Mouse (Mus musculus) splenic B cell, adult 2 months (primary cell): ENCODE data around the gene Plpp7.

Source experiments
- DNase-seq: peaks from one replicate; pipeline ENCODE4 v3.0.0-alpha.2; 2011; ENCODE audit warnings: low read depth, low spot score
- H3K27me3 ChIP-seq: 2 replicates; pipeline ENCODE4 v1.6.1; 2012; ENCODE audit warnings: mild to moderate bottlenecking, low read length, moderate library complexity, mixed read lengths; ENCODE audit not compliant: control insufficient read depth, poor library complexity, insufficient read depth, severe bottlenecking
- H3K36me3 ChIP-seq: 2 replicates; pipeline ENCODE4 v1.6.1; 2012; ENCODE audit warnings: mild to moderate bottlenecking, low read length, moderate library complexity, mixed read lengths; ENCODE audit not compliant: control insufficient read depth, poor library complexity, insufficient read depth, severe bottlenecking

The Plpp7 gene

GRCm38 (mm10) chr2:32062626-32063410 lies 32.5 kb upstream of the Plpp7 start:
- DNase-seq, result no peak
- no peaks in the 10 kb centered on the region for H3K27me3 ChIP-seq
- no peaks in the 10 kb centered on the region for H3K36me3 ChIP-seq

GRCm38 (mm10) chr2:32063451-32064151 lies 31.7 kb upstream of the Plpp7 start:
- Histone ChIP-seq H3K27me3 (no peaks in the 10 kb centered on the region), H3K36me3 (0 out of 2 replicates have a peak, but pooled peaks cover 2% of the 10 kb centered on the region)
- no peak for DNase-seq

- Histone ChIP-seq H3K27me3 (no peaks in the 10 kb centered on the region), H3K36me3 (peaks cover 7% of the 10 kb centered on the region; the same call in 1 of the 2 replicates)
- no peak for DNase-seq
These were observed 30.4 kb upstream of the Plpp7 start for GRCm38 (mm10) chr2:32064913-32065312.

GRCm38 (mm10) chr2:32065371-32065791 lies 29.9 kb upstream of the Plpp7 start:
- H3K27me3 ChIP-seq, result no peaks in the 10 kb centered on the region
- H3K36me3 ChIP-seq, result peaks cover 7% of the 10 kb centered on the region; the same call in 1 of the 2 replicates
- DNase-seq, result peak; percentile 63

GRCm38 (mm10) chr2:32066005-32066404 lies 29.3 kb upstream of the Plpp7 start:
- DNase-seq, result no peak
- H3K36me3 ChIP-seq, result peaks cover 7% of the 10 kb centered on the region; the same call in 1 of the 2 replicates
- H3K27me3 ChIP-seq, result no peaks in the 10 kb centered on the region

GRCm38 (mm10) chr2:32068811-32069607 lies 26.3 kb upstream of the Plpp7 start:
- no peak for DNase-seq
- Histone ChIP-seq H3K27me3 (no peaks in the 10 kb centered on the region), H3K36me3 (peaks cover 9% of the 10 kb centered on the region)

- peaks cover 9% of the 10 kb centered on the region for H3K36me3 ChIP-seq
- no peaks in the 10 kb centered on the region for H3K27me3 ChIP-seq
- no peak for DNase-seq
These were observed 24.6 kb upstream of the Plpp7 start for GRCm38 (mm10) chr2:32070747-32071146.

- Histone ChIP-seq H3K27me3 (no peaks in the 10 kb centered on the region), H3K36me3 (peaks cover 2% of the 10 kb centered on the region)
- no peak for DNase-seq
These were observed 20.9 kb upstream of the Plpp7 start for GRCm38 (mm10) chr2:32074404-32074803.

GRCm38 (mm10) chr2:32075368-32075767 lies 20.0 kb upstream of the Plpp7 start:
- DNase-seq, result no peak
- H3K27me3 ChIP-seq, result no peaks in the 10 kb centered on the region
- H3K36me3 ChIP-seq, result peaks cover 2% of the 10 kb centered on the region; the same call in 1 of the 2 replicates

GRCm38 (mm10) chr2:32077744-32078143 lies 17.6 kb upstream of the Plpp7 start:
- DNase-seq, result no peak
- Histone ChIP-seq H3K27me3 (no peaks in the 10 kb centered on the region), H3K36me3 (no peaks in the 10 kb centered on the region)

- Histone ChIP-seq H3K36me3 (no peaks in the 10 kb centered on the region), H3K27me3 (no peaks in the 10 kb centered on the region)
- DNase-seq, result peak; percentile 51
These were observed 16.8 kb upstream of the Plpp7 start for GRCm38 (mm10) chr2:32078522-32078921.

- Histone ChIP-seq H3K27me3 (no peaks in the 10 kb centered on the region), H3K36me3 (no peaks in the 10 kb centered on the region)
- no peak for DNase-seq
These were observed 16.1 kb upstream of the Plpp7 start for GRCm38 (mm10) chr2:32079191-32079725.

- no peaks in the 10 kb centered on the region for H3K36me3 ChIP-seq
- DNase-seq, result peak; percentile 50
- H3K27me3 ChIP-seq, result no peaks in the 10 kb centered on the region
These were observed 14.6 kb upstream of the Plpp7 start for GRCm38 (mm10) chr2:32080681-32081080.

- Histone ChIP-seq H3K36me3 (no peaks in the 10 kb centered on the region), H3K27me3 (no peaks in the 10 kb centered on the region)
- DNase-seq, result peak; percentile 60
These were observed 13.9 kb upstream of the Plpp7 start for GRCm38 (mm10) chr2:32081296-32081929.
